ENCODE assay signal across 8 mouse cellular contexts in the genomic region with DNA sequence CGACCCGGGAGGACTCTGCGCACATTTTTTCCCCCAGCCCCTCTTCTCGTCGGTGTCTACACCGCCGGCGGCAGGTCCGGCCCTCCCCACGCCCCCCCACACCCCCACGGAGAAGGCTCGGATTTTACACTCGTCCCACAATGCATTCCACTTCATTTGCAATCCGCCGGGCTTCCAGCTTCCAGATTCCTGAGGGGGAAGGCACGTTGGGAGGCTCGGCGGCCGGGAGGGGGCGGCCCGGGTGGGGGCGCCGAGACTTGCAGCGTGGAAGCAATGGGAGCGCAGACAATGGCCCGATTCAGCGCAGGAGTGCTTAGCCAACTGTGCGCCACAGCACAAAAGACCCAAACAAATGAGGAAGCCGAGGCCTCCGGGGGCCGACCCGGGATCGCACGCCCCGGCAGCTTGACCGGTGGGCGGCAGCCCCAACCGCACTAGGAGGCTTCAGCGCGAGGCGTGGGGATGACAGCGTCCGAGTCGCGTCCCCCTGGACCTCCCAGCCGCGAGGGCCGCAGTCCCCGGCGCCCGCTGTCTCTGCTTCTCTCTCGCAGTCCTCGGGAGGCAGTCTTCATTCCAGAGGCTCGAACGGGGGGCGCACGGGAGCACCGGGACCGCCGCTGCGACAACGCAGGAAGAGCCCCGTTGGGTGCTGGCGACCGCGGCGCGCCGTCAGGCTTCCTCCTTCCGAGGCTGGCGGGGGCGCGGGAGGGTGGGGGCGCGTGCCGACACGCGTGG.
DNase-seq lines count a peak whose midpoint lies in the region; ATAC-seq and TF ChIP-seq lines count a peak whose summit lies in the region.

No protein-coding gene starts in this region.

- H3K9ac ChIP-seq in ES-Bruce4 (ENCODE audit: low read depth, poor library complexity, severe bottlenecking), result peak overlapping the region; percentile 76
- H3K9ac ChIP-seq in embryonic facial prominence, embryonic 13.5 days, result peak overlapping the region; percentile 93
- peak overlapping the region; percentile 95 for H3K9ac ChIP-seq in heart, embryonic 13.5 days
- peak overlapping the region; percentile 38; the same call in 1 of the 2 replicates for H3K9ac ChIP-seq in liver, postnatal 0 days (replicated peaks)

- H3K4me1 ChIP-seq in ES-Bruce4 (ENCODE audit: control insufficient read depth, insufficient read depth, low read length), result no peaks in the 10 kb centered on the region
- peaks cover 39% of the 10 kb centered on the region for H3K4me1 ChIP-seq in embryonic facial prominence, embryonic 13.5 days
- peaks cover 29% of the 10 kb centered on the region for H3K4me1 ChIP-seq in heart, embryonic 13.5 days
- H3K4me1 ChIP-seq in liver, postnatal 0 days (ENCODE audit: insufficient read depth), result peaks cover 11% of the 10 kb centered on the region

- TF ChIP-seq CTCF in ES-Bruce4 (IDR thresholded peaks at IDR 0.05; ENCODE audit: low read depth, low read length), result no peak
- peak; percentile 46 for TF ChIP-seq CTCF in layer of hippocampus, adult 2 months (conservative IDR thresholded peaks at IDR 0.05)
- TF ChIP-seq CTCF in liver, postnatal 0 days (IDR thresholded peaks at IDR 0.05; ENCODE audit: low read depth), result no peak

- peak; percentile 52 for DNase-seq in adrenal gland, postnatal 25 days
- peak; percentile 68 to 73 for DNase-seq in layer of hippocampus, adult 2 months (ENCODE audit: low spot score in 2 of 2)
- peak; percentile 27 for DNase-seq in liver, postnatal 0 days
- DNase-seq in ovary, postnatal 14 days (ENCODE audit: low spot score), result peak; percentile 18

- no peak for TF ChIP-seq EP300 in ES-Bruce4 (IDR thresholded peaks at IDR 0.05; ENCODE audit: insufficient read depth, low read depth, low read length)
- TF ChIP-seq EP300 in liver, postnatal 0 days (IDR thresholded peaks at IDR 0.05; ENCODE audit: low read depth), result no peak

- no peaks in the 10 kb centered on the region for H3K9me3 ChIP-seq in ES-Bruce4 (replicated peaks; ENCODE audit: control insufficient read depth, insufficient read depth, low read length, poor library complexity, severe bottlenecking)
- H3K9me3 ChIP-seq in embryonic facial prominence, embryonic 13.5 days, result no peaks in the 10 kb centered on the region
- H3K9me3 ChIP-seq in heart, embryonic 13.5 days, result no peaks in the 10 kb centered on the region
- H3K9me3 ChIP-seq in liver, postnatal 0 days (ENCODE audit: low read length), result no peaks in the 10 kb centered on the region

- H3K4me2 ChIP-seq in embryonic facial prominence, embryonic 13.5 days, result peak overlapping the region; percentile 81
- H3K4me2 ChIP-seq in heart, embryonic 13.5 days, result peak overlapping the region; percentile 90
- peak overlapping the region; percentile 85 for H3K4me2 ChIP-seq in liver, postnatal 0 days (ENCODE audit: low read depth, low read length)

- H3K4me3 ChIP-seq in ES-Bruce4 (ENCODE audit: low read depth, low read length), result peak overlapping the region; percentile 78
- peak overlapping the region; percentile 86 for H3K4me3 ChIP-seq in embryonic facial prominence, embryonic 13.5 days
- peak overlapping the region; percentile 87 for H3K4me3 ChIP-seq in heart, embryonic 13.5 days
- peak overlapping the region; percentile 81 for H3K4me3 ChIP-seq in layer of hippocampus, adult 2 months
- peak overlapping the region; percentile 54 for H3K4me3 ChIP-seq in liver, postnatal 0 days (ENCODE audit: low read depth, low read length)

- H3K27ac ChIP-seq in ES-Bruce4 (ENCODE audit: insufficient read depth, low read length), result no peak overlapping the region
- H3K27ac ChIP-seq in embryonic facial prominence, embryonic 13.5 days, result peak overlapping the region; percentile 94
- peak overlapping the region; percentile 85 for H3K27ac ChIP-seq in heart, embryonic 13.5 days (replicated peaks)
- peak overlapping the region; percentile 99 for H3K27ac ChIP-seq in layer of hippocampus, adult 2 months
- no peak overlapping the region for H3K27ac ChIP-seq in liver, postnatal 0 days (ENCODE audit: low read depth)

- no peak for TF ChIP-seq POLR2A in ES-Bruce4 (IDR thresholded peaks at IDR 0.05; ENCODE audit: insufficient read depth, low read length)

- WGBS in embryonic facial prominence, embryonic 13.5 days, result under 1% methylated on average over 76 of the region's 78 CpGs
- WGBS in heart, embryonic 13.5 days, result under 1% methylated on average over 69 of the region's 78 CpGs
- under 1% methylated on average over 70 of the region's 78 CpGs for WGBS in liver, postnatal 0 days (ENCODE audit: insufficient replicate concordance)

- H3K36me3 ChIP-seq in ES-Bruce4 (ENCODE audit: control insufficient read depth, insufficient read depth, low read length, poor library complexity, severe bottlenecking), result no peaks in the 10 kb centered on the region
- no peaks in the 10 kb centered on the region for H3K36me3 ChIP-seq in embryonic facial prominence, embryonic 13.5 days
- no peaks in the 10 kb centered on the region for H3K36me3 ChIP-seq in heart, embryonic 13.5 days
- no peaks in the 10 kb centered on the region for H3K36me3 ChIP-seq in liver, postnatal 0 days (replicated peaks; ENCODE audit: insufficient read depth, low read length)

- ATAC-seq in embryonic facial prominence, embryonic 13.5 days (ENCODE audit: insufficient number of reproducible peaks, insufficient read depth, low FRiP score, low TSS enrichment, low read depth), result peak; percentile 54
- peak; percentile 12; the same call in 1 of the 2 replicates for ATAC-seq in heart, embryonic 13.5 days (ENCODE audit: extremely low read depth, insufficient number of reproducible peaks, low FRiP score, low TSS enrichment)
- peak; percentile 15; the same call in 1 of the 2 replicates for ATAC-seq in liver, postnatal 0 days
- no peak for ATAC-seq in inflammation-experienced regulatory T-cells, adult 6 months

- peaks cover 10% of the 10 kb centered on the region; the same call in 1 of the 2 replicates for H3K27me3 ChIP-seq in ES-Bruce4 (ENCODE audit: control insufficient read depth, insufficient read depth, low read length, poor library complexity, severe bottlenecking)
- no peaks in the 10 kb centered on the region for H3K27me3 ChIP-seq in embryonic facial prominence, embryonic 13.5 days
- peaks cover 12% of the 10 kb centered on the region for H3K27me3 ChIP-seq in heart, embryonic 13.5 days (replicated peaks)
- peaks cover 42% of the 10 kb centered on the region for H3K27me3 ChIP-seq in liver, postnatal 0 days (ENCODE audit: insufficient read depth, low read length)

Comparison
In these comparisons a context has a peak if more than half of its experiments do, and no peak if none do; other contexts are left out.
1. H3K27ac ChIP-seq: peak in embryonic facial prominence, embryonic 13.5 days (single experiment), heart, embryonic 13.5 days (single experiment) and layer of hippocampus, adult 2 months (single experiment); none in ES-Bruce4 (single experiment) and liver, postnatal 0 days (single experiment).
2. H3K9ac ChIP-seq: peak in every context shown above with its lines; median percentile 95 in heart, embryonic 13.5 days; 93 in embryonic facial prominence, embryonic 13.5 days; 76 in ES-Bruce4; 38 in liver, postnatal 0 days.
3. DNase-seq: peak in every context shown above with its lines; median percentile 70 in layer of hippocampus, adult 2 months; 52 in adrenal gland, postnatal 25 days; 27 in liver, postnatal 0 days; 18 in ovary, postnatal 14 days.
4. Peak in every context shown above with its lines, with median percentiles within 50 percentile points of each other: H3K4me3 ChIP-seq and H3K4me2 ChIP-seq.